Mouse (Mus musculus) NIH3T3 (cell line): ENCODE results near the gene Arhgef7.

Experiments used
- DNase-seq: peaks from one replicate; pipeline ENCODE4 v3.0.0-alpha.2; 2012; ENCODE audit warnings: low read depth

Arhgef7 gene

GRCm38 (mm10) chr8:11797729-11798479 lies 70.4 kb downstream of the Arhgef7 start:
- peak; percentile 74 for DNase-seq

GRCm38 (mm10) chr8:11798480-11798867 lies 71.0 kb downstream of the Arhgef7 start:
- DNase-seq: no peak

GRCm38 (mm10) chr8:11799098-11799497 lies 71.6 kb downstream of the Arhgef7 start:
- DNase-seq: no peak

- DNase-seq: no peak
Measured at GRCm38 (mm10) chr8:11800481-11800880, 73.0 kb downstream of the Arhgef7 start.

- peak; percentile 74 for DNase-seq
Measured at GRCm38 (mm10) chr8:11801571-11801970, 74.0 kb downstream of the Arhgef7 start.

GRCm38 (mm10) chr8:11804914-11805313 lies 77.4 kb downstream of the Arhgef7 start:
- DNase-seq: no peak

GRCm38 (mm10) chr8:11806252-11806651 lies 78.7 kb downstream of the Arhgef7 start:
- peak; percentile 61 for DNase-seq

GRCm38 (mm10) chr8:11807361-11807760 lies 79.8 kb downstream of the Arhgef7 start:
- DNase-seq: no peak

- no peak for DNase-seq
Measured at GRCm38 (mm10) chr8:11808047-11808446, 80.5 kb downstream of the Arhgef7 start.

- no peak for DNase-seq
Measured at GRCm38 (mm10) chr8:11810426-11810825, 82.9 kb downstream of the Arhgef7 start.

GRCm38 (mm10) chr8:11813801-11814200 lies 86.3 kb downstream of the Arhgef7 start:
- no peak for DNase-seq

GRCm38 (mm10) chr8:11815206-11815605 lies 87.7 kb downstream of the Arhgef7 start:
- DNase-seq: no peak

- no peak for DNase-seq
Measured at GRCm38 (mm10) chr8:11820136-11820535, 92.6 kb downstream of the Arhgef7 start.

GRCm38 (mm10) chr8:11820568-11820967 lies 93.0 kb downstream of the Arhgef7 start:
- DNase-seq: no peak

GRCm38 (mm10) chr8:11821451-11822206 lies 94.1 kb downstream of the Arhgef7 start:
- no peak for DNase-seq

- no peak for DNase-seq
Measured at GRCm38 (mm10) chr8:11822550-11823060, 95.1 kb downstream of the Arhgef7 start.

- DNase-seq: no peak
Measured at GRCm38 (mm10) chr8:11825756-11826155, 98.2 kb downstream of the Arhgef7 start.

- DNase-seq: no peak
Measured at GRCm38 (mm10) chr8:11827312-11827711, 99.8 kb downstream of the Arhgef7 start.

GRCm38 (mm10) chr8:11830214-11831046 lies 102.9 kb downstream of the Arhgef7 start:
- no peak for DNase-seq

GRCm38 (mm10) chr8:11831174-11831573 lies 103.7 kb downstream of the Arhgef7 start:
- no peak for DNase-seq

- DNase-seq: no peak
Measured at GRCm38 (mm10) chr8:11831939-11832338, 104.4 kb downstream of the Arhgef7 start.

GRCm38 (mm10) chr8:11833157-11833556 lies 105.6 kb downstream of the Arhgef7 start:
- DNase-seq: no peak
